Mouse (Mus musculus) adrenal gland, postnatal 10 days (tissue): ENCODE results near the gene Pon2. TPM values are rescaled to one million over a fixed set of nuclear protein-coding genes. Genes with fewer than 3 reads are reported as not detected.
"Not testable (repeated sequence)": the region's sequence is repeated elsewhere in the genome, so short reads cannot be mapped to it uniquely, and the experiment has no call there.

ENCODE experiments used
- DNase-seq: peaks from one replicate; pipeline ENCODE4 v3.0.0; 2021; ENCODE audit warnings: mixed read lengths
- long read RNA-seq, 2 experiments: library from polyadenylated mRNA; stranded (forward); transcript quantifications; one replicate each; pipeline ENCODE4 v2.0.0; 2021
- total RNA-seq, 2 experiments: library from RNA; stranded (reverse); gene quantifications; 2 replicates each; pipeline ENCODE4 v1.2.3; 2021

Pon2 gene
- 10 to 100 TPM; 25.4 to 28.6 TPM for total RNA-seq
- long read RNA-seq, experiment 1, transcript Pon2-201 (9 exons, 2,409 nt): major isoform, 63 of 67 reads
- long read RNA-seq, experiment 1, partial matches to known transcripts: 3 of 67 reads
- long read RNA-seq, experiment 1, other reads (novel, unspliced or antisense): 1 of 67 reads
- long read RNA-seq, experiment 2, transcript Pon2-201 (9 exons, 2,409 nt): major isoform, 25 of 31 reads
- long read RNA-seq, experiment 2, partial matches to known transcripts: 3 of 31 reads
- long read RNA-seq, experiment 2, other reads (novel, unspliced or antisense): 3 of 31 reads

DNA sequence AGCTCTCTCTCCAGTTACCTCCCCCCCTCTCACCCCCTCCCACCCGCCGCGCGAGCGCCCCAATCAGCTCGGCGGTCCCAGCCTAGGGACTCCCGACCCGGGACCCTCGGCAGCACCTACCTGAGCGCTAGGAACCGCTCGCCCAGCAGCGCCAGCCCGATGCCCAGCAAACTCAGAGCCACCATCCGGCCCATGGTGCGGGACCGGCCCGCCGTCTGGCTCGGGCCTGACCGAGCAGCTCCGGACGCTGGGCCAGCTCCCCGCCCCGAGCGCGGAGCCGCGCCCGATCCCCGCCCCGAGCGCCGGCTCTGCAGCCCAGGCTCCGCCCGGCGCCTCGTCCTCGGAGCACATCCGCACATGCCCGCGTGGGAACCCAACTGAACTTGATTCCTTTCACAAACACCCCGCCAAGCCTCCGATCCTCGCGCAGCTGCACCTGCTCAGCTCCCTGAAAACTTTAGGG, at the start of gene Pon2:
Gene Pon2, minus strand, starts transcription at position 364 of the 463 bp plus-strand sequence.
- DNase-seq: peak; percentile 91

DNA sequence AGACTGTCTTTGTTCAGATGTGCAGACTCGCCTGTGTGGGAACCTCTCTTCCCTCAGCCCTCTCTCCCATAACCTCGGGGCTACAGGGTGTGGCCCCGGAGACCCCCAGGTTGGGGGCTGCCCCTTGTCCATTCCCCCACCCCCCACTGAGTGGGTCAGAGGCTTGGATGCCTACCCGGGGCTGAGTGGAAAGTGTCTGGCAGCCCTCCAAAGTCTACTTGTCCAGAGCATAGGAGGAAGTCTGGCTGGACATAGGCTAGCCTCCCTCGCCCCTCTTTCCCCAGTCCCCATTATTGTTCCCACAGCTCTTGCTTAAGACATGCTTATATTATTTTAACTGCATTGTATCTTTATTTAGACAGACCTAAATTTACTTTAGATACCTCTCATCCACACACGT, 46.0 kb upstream of the Pon2 start:
- peak; percentile 13 for DNase-seq

DNA sequence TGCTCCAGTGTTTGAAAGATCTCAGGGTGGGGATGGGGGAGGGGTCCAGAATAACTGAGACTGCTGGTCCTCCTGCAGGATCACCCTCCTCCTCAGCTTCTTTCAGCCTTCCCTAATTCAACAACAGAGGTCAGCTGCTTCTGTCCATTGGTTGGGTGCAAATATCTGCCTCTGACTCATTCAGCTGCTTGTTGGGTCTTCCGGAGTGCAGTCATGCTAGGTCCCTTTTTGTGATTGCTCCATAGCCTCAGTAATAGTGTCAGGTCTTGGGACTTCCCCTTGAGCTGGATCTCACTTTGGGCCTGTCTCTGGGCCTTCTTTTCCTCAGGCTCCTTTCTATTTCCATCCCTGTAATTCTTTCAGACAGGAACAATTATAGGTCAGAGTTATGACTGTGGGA, 41.0 kb upstream of the Pon2 start:
- not testable (repeated sequence) for DNase-seq

DNA sequence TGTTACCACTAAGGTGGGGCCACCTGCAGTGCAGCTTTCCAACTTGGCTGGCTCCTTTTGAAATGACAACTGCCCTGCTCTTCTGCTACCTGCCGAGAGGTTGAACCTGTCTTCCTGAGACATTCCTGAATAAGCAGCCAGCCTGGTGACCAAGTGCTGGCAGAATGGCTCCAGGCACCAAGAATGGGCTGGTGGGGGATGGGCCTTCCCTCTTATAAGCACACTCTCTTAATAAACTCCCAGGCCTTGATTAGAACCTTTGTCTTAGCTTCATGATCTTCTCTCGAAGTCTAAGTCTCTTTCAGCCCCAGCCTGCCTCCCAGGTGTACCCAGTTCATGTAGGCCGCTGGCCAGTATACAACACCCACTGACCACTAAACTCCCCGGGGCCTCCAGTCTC, 40.5 kb upstream of the Pon2 start:
- not testable (repeated sequence) for DNase-seq

DNA sequence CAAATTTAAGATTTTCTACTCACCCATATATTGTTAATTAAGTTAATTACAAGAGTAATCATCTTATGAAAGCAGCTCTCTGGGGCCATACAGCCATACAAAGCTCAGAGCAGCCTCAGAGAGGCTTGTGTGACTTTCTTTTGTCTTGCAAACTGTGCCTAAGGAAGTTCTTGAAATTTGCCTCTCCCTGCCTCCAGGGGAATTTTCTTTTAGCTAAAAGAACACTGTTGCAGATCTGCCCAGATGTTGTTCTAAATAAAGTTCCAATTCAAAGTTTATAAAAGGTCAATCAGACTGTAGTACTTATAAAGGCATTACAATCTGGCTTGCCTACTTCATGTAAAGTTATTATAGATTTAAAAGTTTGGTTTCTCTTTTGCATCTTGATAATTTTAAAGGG, 37.8 kb upstream of the Pon2 start:
- not testable (repeated sequence) for DNase-seq

DNA sequence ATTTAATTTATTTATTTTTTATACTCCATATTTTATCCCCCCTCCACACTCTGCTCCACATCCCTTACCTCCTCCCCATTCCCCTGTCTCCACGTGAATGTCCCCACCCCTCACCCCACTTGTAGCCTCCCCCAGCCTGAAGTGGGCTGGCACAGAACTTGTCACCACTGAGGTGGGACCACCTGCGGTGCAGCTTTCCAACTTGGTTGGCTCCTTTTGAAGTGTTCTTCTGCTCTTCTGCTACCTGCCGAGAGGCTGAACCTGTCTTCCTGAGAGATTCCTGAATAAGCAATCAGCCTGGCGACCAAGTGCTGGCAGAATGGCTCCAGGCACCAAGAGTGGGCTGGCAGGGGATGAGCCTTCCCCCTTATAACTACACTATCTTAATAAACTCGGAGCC, 35.8 kb upstream of the Pon2 start:
- DNase-seq: no peak

DNA sequence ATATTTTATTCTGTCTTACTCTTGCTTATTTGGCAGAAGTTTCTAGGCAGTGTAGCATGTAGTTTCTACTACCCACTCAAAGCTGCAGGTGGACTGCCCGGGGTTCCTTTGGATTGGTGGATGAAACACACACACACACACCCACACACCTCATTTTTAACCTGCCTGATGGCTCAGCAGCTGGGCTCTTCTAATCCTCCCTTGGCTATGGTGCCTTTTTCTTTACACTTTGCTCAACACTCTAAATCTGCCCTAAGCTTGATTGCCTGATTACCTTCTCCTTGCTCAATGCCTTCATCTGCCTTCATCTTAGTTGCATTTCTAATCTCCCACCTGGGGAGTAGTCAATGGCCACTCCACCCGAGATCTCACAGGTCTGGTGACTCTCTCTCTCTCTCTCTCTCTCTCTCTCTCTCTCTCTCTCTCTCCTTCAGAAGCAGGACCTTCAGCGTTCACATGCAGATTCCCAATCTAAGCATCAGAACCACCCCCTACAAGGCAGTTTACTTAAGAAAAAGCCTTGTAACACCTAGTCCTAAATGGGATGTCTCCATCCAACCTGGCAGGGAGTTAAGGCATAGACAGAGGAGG, 34.4 kb upstream of the Pon2 start:
- DNase-seq: no peak

DNA sequence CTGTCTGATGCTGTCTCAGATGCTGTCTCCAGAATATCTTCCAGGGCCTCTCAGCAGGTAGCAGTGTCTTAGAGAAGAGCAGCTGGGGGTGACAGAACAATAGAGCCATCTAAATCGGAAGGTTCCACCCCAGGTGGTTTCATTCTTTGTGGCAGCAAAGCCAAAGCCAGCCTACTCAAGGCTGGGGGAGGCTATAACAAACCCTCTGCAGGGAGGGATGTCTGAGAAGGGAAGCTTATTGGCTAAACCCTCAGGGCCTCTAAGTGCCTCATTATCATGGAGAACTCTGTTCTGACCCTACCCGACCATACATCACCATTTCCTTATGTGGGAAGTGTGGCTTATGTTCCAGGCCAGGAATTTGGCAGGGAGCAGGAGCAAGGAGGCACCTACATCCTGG, 26.9 kb upstream of the Pon2 start:
- DNase-seq: no peak

DNA sequence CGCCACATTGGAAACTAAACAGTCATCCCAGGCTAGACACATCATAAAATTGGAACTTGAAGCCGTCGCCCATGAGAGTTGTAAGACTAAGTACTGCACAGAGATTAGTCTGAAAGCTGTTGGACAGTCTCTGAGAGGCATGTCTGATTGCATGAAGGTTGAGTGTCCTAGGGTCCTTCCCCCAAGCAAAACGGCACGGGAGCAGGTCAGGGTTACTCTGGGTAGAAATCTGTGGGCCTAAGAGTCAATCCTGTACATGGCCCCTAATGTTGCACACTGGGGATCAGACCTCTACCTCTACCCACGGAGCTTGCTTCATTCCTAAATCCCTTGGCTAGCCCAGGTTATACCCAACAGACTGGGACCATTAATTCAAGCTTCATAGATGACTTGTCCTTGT, 25.8 kb upstream of the Pon2 start:
- DNase-seq: not testable (repeated sequence)

- DNase-seq: no peak
These were observed 18.4 kb upstream of the Pon2 start for GRCm38 (mm10) chr6:5316630-5317029.

DNA sequence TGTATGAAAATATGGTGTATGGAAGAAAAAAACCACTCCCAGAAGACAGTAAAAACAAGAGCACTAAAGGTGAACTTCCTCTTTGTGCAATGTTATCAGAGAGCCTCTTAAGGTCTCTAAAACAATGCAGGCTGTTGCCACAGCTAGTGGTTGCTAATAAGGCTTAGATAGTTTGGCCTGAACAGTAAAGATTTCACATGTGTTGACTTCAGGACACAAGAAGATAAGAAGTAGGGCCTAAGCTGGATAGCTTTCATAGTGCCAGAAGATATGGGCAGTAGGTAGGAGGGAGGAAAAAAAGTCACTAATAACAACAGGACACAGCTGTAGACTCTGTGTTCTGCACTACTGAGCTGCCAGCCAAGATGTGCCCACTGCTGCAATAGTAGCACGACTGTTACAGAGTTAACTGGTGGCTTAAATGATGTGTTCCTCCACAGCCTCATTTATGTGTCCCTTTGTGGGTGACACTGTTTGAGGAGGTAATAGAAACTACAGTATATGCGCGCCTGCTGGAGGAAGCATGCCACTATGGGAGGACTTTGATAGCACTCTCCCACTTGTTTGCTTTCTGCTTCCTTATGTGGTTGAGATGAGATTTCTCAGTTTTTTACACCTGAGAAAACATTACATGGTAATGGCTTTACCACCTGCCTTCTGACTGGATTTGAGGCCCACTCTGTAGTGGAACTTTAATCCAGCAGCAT, 17.0 kb upstream of the Pon2 start:
- DNase-seq: no peak

DNA sequence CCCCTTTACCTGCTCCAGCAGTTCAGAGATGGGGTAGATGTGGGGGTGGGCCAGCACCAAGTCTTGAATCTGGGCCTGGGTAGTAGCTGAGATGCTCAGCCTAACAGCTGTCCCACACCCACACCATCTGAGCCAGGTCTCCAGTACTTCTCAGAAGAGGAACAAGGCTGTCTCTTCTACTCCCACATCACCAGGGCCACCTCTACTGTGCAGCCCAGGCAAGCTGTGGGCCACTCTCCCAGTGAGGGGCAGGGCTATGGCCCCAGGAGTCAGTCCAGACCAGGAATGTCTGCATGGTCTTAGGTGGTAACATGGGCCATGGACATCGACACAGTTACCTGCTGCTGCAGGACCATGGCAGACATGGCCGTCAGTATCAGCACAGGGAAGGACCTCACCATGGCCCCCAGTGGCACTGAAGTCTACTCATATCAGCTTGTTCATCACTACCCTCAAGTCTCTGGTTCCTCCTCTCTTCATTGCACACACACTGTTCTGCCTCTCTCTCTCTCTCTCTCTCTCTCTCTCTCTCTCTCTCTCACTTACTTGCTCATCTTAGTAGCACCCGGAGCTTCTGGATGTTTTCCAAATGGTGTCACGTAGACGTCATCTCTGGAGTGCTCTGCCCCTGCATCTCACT, 15.8 kb upstream of the Pon2 start:
- no peak for DNase-seq

GRCm38 (mm10) chr6:5310491-5310890, 12.2 kb upstream of the Pon2 start:
- no peak for DNase-seq

DNA sequence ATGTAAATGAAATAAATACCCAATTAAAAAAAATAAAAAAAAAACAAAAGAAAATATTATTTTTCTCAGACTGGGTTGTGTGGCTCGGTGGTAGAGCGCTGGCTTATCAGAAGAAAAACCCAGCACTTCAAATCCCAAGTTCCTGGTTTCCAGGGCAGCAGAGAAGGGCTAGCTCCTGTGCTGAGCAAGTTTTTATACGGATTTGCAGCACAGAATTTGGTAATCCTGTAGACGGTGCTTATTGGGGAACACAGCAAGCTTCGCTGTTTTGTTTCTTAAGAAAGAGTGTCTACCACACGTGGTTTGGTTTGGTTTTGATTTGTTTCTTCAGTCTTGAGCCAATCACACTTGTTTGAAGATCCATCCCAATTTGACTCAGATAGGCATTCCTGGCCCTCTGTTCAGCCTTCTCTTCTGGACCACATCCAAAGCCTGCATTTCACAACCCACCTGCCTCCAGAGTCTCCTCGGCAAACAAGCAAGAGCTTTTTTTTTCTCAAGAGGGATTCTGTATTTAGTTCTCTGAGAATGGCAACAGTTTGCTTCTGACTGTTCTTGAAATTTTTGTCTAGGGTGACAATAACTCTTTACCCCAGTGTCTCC, 11.4 kb upstream of the Pon2 start:
- DNase-seq: peak; percentile 73

DNA sequence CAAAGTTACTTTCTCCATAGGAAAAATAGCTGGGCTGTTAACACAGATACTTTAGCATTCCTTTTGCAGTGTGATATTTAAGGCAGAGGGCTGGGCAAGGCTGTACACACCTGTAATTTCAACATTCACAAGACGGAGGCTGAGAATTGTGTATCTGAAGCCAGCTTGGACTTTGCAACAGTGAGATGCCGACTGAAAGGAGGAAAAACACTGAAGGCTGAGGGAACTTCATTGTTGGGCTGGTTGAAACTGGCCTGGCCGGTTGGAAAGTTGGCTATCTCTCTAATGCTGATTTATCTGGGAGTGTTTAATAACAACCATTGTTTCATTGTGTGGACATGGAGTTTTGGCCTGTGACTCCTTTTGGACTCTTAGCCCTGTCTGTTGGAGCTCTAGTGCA, 7.7 kb upstream of the Pon2 start:
- no peak for DNase-seq

DNA sequence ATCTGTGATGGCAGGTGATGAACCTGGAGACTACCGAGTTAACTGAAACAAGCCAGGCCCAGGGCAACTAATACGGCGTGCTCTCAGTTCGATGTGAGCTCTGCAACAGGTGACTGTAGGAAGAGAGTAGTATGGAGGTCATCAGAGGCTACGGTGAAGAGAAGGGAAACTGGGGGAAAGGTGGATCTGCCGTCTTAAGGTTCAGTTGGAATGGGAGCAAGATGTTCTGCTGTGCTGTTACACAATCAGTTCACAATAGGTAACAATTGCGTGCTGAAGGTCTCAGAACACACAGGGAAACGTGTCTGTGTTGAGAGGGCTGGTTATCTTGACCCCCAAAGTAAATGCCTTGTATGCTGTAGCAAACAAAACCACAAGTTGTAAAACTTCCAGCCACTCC, 6.7 kb upstream of the Pon2 start:
- DNase-seq: no peak

GRCm38 (mm10) chr6:5300629-5301028, 2.4 kb upstream of the Pon2 start:
- DNase-seq: no peak

DNA sequence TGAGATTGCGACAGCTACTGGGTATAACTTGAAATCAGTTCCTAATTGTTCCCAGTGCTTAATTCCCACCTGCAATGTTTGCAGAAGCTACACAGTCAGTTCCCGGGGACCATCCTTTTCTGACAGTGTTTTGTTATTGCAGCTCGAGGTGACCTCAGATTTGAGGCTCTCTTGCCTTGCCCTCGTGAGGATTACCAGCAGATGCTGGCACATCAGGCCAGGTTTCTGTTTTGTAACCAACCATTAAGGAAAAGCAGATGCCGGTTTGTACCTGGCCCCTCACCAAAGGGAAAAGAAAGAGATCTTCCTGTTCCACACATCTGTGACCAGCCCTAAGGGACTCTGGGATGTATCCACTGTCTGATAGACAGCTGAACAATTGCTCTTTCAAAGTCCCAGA, 1.3 kb upstream of the Pon2 start:
- no peak for DNase-seq

DNA sequence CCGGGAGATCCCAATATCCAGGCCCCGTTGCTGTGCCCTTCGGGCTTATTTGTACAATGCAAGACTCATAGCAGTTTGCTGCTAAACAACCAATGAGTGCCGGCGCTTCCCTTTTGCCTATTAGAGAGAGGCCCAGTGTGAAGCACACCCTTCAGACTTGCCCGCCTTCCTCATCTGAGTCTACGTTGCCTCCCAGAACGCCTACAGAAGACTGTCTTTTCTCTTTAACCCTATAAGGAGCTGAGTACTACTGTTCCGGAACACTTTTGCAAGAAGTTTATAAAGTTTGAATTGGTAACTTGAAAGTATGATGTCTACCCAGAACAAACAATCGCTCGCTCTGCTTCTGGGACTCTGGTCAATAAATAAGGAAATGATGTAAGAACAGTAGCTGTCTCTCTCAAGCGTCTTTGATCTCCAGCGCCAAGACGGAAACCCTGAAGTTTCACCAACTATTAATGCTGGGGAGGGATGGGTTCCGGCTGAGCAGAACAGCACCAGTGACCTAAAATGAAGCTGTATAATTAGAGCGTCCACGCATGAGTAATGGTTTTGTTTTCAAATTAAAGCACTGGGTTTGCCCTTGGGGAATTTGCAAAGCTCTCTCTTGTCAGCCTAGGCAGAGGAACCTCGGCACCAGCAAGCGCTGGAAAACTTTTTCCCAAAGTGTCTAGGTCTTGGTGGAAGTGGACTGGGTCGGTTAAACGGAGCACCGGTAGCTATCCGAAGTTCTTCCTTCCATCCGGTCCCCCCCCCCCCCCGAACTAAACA, 749 bp downstream of the Pon2 start:
- peak; percentile 68 for DNase-seq

DNA sequence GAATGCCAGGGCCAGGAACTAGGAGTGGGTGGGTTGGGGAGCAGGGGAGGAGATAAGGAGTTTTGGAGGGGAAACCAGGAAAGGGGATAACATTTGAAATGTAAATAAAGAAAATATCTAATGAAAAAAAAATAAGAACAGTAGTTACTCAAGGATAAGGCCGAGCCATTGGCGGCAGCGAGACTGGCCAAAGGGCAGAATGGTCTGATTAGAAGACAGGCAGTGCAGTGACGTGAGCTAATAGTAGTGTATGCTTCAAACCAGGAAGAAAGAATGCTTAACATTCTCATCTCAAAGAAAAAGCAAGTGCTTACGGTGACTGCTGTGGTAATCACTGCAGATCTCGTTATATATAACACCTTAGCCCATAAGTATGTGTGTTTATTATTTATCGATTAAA, 2.2 kb downstream of the Pon2 start:
- DNase-seq: no peak

GRCm38 (mm10) chr6:5294659-5295449, 3.4 kb downstream of the Pon2 start:
- DNase-seq: no peak
